Mouse (Mus musculus) forebrain, embryonic 16.5 days (tissue): ENCODE results near the gene Gm6993. TPM values are rescaled to one million over a fixed set of nuclear protein-coding genes. Genes with fewer than 3 reads are reported as not detected.

Experiments used
- ATAC-seq: fragments of 200-750 bp; cut with Nextera tagmentation; 2 replicates; pipeline ENCODE4 v1.8.0; 2017; ENCODE audit warnings: mild to moderate bottlenecking, moderate library complexity
- H3K27ac ChIP-seq: fragments of 300-500 bp; sonication (generic); 2 replicates; pipeline ENCODE4 v1.5.1; 2014; ENCODE audit warnings: low read length, control low read depth
- H3K27me3 ChIP-seq: fragments of 300-500 bp; sonication (generic); replicated peaks from 2 replicates; pipeline ENCODE4 v1.6.1; 2014; ENCODE audit warnings: low read length; ENCODE audit not compliant: control insufficient read depth, insufficient read depth
- H3K36me3 ChIP-seq: fragments of 300-500 bp; sonication (generic); 2 replicates; pipeline ENCODE4 v1.6.1; 2014; ENCODE audit not compliant: control insufficient read depth, insufficient read depth
- H3K4me1 ChIP-seq: fragments of 300-500 bp; sonication (generic); replicated peaks from 2 replicates; pipeline ENCODE4 v1.6.1; 2014; ENCODE audit warnings: low read length; ENCODE audit not compliant: control insufficient read depth, insufficient read depth
- H3K4me2 ChIP-seq: fragments of 300-500 bp; sonication (generic); 2 replicates; pipeline ENCODE4 v1.6.1; 2014; ENCODE audit warnings: mild to moderate bottlenecking, low read length, control low read depth
- H3K4me3 ChIP-seq: fragments of 300-500 bp; sonication (generic); replicated peaks from 2 replicates; pipeline ENCODE4 v1.5.1; 2014; ENCODE audit warnings: mild to moderate bottlenecking, low read length, control low read depth
- H3K9ac ChIP-seq: fragments of 300-500 bp; sonication (generic); replicated peaks from 2 replicates; pipeline ENCODE4 v1.6.1; 2014; ENCODE audit warnings: low read depth, low read length, control low read depth
- H3K9me3 ChIP-seq: fragments of 300-500 bp; sonication (generic); 2 replicates; pipeline ENCODE4 v1.6.1; 2016; ENCODE audit warnings: low read length; ENCODE audit not compliant: control insufficient read depth
- WGBS: fragments of 180-500 bp; shearing (Covaris S2); extraction: QIAGEN DNeasy Blood & Tissue Kit; methylation state at CpG from one replicate; pipeline ENCODE4 v1.1.7; 2014; 5-methylcytosine and 5-hydroxymethylcytosine counted together
- polyA plus RNA-seq: library from polyadenylated mRNA; unstranded; fragments of >200 nt; fragmentation: Nextera tagmentation; extraction: Ambion mirVana; gene quantifications from 2 replicates; pipeline ENCODE4 v1.2.1, GENCODE M21; 2015

Gene Gm6993
- polyA plus RNA-seq, 1 experiment from 2014 or later: not detected

GRCm38 (mm10) chr12:31235018-31235417 is 5.6 kb upstream of the Gm6993 start:
- Histone ChIP-seq H3K4me3 (no peak overlapping the region), H3K4me2 (no peak overlapping the region), H3K36me3 (no peaks in the 10 kb centered on the region), H3K27ac (no peak overlapping the region), H3K9me3 (no peaks in the 10 kb centered on the region), H3K9ac (no peak overlapping the region), H3K4me1 (no peaks in the 10 kb centered on the region), H3K27me3 (no peaks in the 10 kb centered on the region)
- 93% methylated on average over 6 of the region's 6 CpGs for WGBS
- no peak for ATAC-seq

GRCm38 (mm10) chr12:31236861-31237595 is 3.5 kb upstream of the Gm6993 start:
- ATAC-seq: no peak
- Histone ChIP-seq H3K4me1 (no peaks in the 10 kb centered on the region), H3K9ac (no peak overlapping the region), H3K27ac (no peak overlapping the region), H3K9me3 (no peaks in the 10 kb centered on the region), H3K4me3 (no peak overlapping the region), H3K27me3 (no peaks in the 10 kb centered on the region), H3K4me2 (no peak overlapping the region), H3K36me3 (no peaks in the 10 kb centered on the region)
- 81% methylated on average over 12 of the region's 12 CpGs for WGBS

GRCm38 (mm10) chr12:31239031-31239583 is 1.5 kb upstream of the Gm6993 start:
- Histone ChIP-seq H3K9me3 (no peaks in the 10 kb centered on the region), H3K27me3 (no peaks in the 10 kb centered on the region), H3K4me2 (no peak overlapping the region), H3K4me1 (no peaks in the 10 kb centered on the region), H3K9ac (no peak overlapping the region), H3K4me3 (no peak overlapping the region), H3K27ac (no peak overlapping the region), H3K36me3 (no peaks in the 10 kb centered on the region)
- 74% methylated on average over 3 of the region's 3 CpGs for WGBS
- no peak for ATAC-seq

- Histone ChIP-seq H3K27me3 (no peaks in the 10 kb centered on the region), H3K9me3 (no peaks in the 10 kb centered on the region), H3K4me3 (no peak overlapping the region), H3K4me2 (no peak overlapping the region), H3K9ac (no peak overlapping the region), H3K36me3 (no peaks in the 10 kb centered on the region), H3K27ac (no peak overlapping the region), H3K4me1 (no peaks in the 10 kb centered on the region)
- WGBS: 78% methylated on average over 4 of the region's 4 CpGs
- no peak for ATAC-seq
Measured at GRCm38 (mm10) chr12:31239798-31240197, 772 bp upstream of the Gm6993 start.

- Histone ChIP-seq H3K9ac (no peak overlapping the region), H3K27ac (no peak overlapping the region), H3K4me3 (no peak overlapping the region), H3K9me3 (no peaks in the 10 kb centered on the region), H3K27me3 (no peaks in the 10 kb centered on the region), H3K4me2 (no peak overlapping the region), H3K36me3 (no peaks in the 10 kb centered on the region), H3K4me1 (no peaks in the 10 kb centered on the region)
- 74% methylated on average over 6 of the region's 6 CpGs for WGBS
- no peak for ATAC-seq
Measured at GRCm38 (mm10) chr12:31241595-31242342, 1.2 kb downstream of the Gm6993 start.

GRCm38 (mm10) chr12:31244001-31244400 is 3.4 kb downstream of the Gm6993 start:
- no peak overlapping the region for H3K4me3 ChIP-seq
- H3K27ac ChIP-seq: no peak overlapping the region
- H3K4me1 ChIP-seq: no peaks in the 10 kb centered on the region
- no peaks in the 10 kb centered on the region for H3K36me3 ChIP-seq
- H3K27me3 ChIP-seq: no peaks in the 10 kb centered on the region
- H3K9me3 ChIP-seq: no peaks in the 10 kb centered on the region
- H3K4me2 ChIP-seq: no peak overlapping the region
- H3K9ac ChIP-seq: no peak overlapping the region
- WGBS: 91% methylated on average over 2 of the region's 2 CpGs
- ATAC-seq: no peak

- H3K9ac ChIP-seq: no peak overlapping the region
Measured at GRCm38 (mm10) chr12:31244691-31245090, 4.1 kb downstream of the Gm6993 start.

GRCm38 (mm10) chr12:31246153-31246552 is 5.6 kb downstream of the Gm6993 start:
- no peak overlapping the region for H3K9ac ChIP-seq
- ATAC-seq: no peak
- no peak overlapping the region for H3K27ac ChIP-seq
- H3K36me3 ChIP-seq: no peaks in the 10 kb centered on the region
- no peak overlapping the region for H3K4me2 ChIP-seq
- H3K4me1 ChIP-seq: no peaks in the 10 kb centered on the region
- 67% methylated on average over 3 of the region's 3 CpGs for WGBS
- H3K9me3 ChIP-seq: no peaks in the 10 kb centered on the region
- no peaks in the 10 kb centered on the region for H3K27me3 ChIP-seq
- H3K4me3 ChIP-seq: no peak overlapping the region

More at GRCm38 (mm10) chr12:31244691-31245090, 4.1 kb downstream of the Gm6993 start:
- no peak overlapping the region for H3K4me3 ChIP-seq
- no peaks in the 10 kb centered on the region for H3K27me3 ChIP-seq
- H3K36me3 ChIP-seq: no peaks in the 10 kb centered on the region
- H3K4me1 ChIP-seq: no peaks in the 10 kb centered on the region
- no peak overlapping the region for H3K27ac ChIP-seq
- no peak overlapping the region for H3K4me2 ChIP-seq
- 91% methylated on average over 3 of the region's 3 CpGs for WGBS
- no peaks in the 10 kb centered on the region for H3K9me3 ChIP-seq
- no peak for ATAC-seq

- no peaks in the 10 kb centered on the region for H3K36me3 ChIP-seq
- no peak for ATAC-seq
- no peaks in the 10 kb centered on the region for H3K27me3 ChIP-seq
- no peak overlapping the region for H3K9ac ChIP-seq
- H3K9me3 ChIP-seq: no peaks in the 10 kb centered on the region
- H3K4me2 ChIP-seq: no peak overlapping the region
- WGBS: 11% methylated on average over 3 of the region's 3 CpGs
- no peak overlapping the region for H3K4me3 ChIP-seq
- no peak overlapping the region for H3K27ac ChIP-seq
- H3K4me1 ChIP-seq: no peaks in the 10 kb centered on the region
Measured at GRCm38 (mm10) chr12:31246615-31247014, 6.0 kb downstream of the Gm6993 start.
